Mouse (Mus musculus): ENCODE results near the gene Clmp.

The Clmp gene

DNA sequence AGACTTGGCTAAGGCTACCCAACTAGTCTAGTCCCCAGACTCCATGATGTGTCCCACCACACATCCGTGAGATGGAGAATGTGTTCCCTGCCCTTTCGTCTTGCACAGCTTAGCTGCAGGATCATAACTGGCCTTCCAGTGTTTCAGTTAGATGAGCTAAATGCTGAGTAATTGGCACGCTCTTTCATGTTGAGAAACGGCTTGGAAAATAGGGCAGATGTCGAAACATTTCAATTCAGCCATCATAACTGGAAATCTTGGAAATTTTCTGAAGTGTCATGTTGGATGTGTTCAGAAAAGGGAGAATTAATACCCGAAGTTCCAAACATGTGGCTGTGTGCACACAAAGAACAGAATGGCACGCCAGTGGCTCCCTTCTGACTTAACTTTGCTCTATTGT, 4.7 kb downstream of the Clmp start:
- DNase-seq (ENCODE audit: low read depth, low spot score) = no peak

DNA sequence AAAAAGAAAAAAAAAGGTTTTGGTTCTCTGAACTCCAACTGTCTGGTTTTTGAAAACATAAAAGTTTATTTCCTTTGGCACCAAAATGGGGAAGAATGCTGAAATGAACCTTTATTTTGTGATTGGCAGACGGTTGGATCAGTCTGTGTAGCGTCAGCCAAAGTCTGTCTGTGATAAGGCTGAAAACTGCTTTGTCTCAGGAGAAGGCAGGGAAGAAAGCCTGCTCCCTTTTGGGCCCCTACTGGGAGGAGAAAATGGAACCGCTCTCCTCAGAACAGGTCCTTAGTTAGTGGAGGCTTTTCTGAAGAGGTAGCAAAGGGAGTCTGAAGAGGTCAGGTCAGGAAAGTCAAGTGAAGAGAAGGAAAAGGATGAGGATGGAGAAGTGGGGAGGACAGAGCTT, 7.3 kb downstream of the Clmp start:
- no peak for DNase-seq (ENCODE audit: low read depth, low spot score)

DNA sequence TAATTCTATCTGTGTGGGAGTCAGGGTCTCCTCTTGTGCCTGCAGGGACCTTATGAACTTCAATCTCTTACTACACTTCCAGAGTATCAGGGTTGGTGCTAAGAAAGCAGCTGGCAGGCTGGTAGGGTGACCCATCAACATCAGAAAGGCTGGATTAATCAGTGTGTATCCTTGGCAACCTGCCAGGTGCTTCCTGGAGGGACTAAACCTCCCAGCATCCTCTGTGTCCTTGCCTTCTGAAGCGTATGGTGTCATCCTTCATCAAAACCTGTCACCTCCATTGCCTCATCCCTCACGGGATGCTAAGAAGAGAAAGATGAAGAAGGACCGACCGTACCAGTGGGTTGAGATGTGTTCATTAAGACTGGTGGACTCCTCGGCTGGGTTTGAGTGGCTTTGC, 8.0 kb downstream of the Clmp start:
- DNase-seq (ENCODE audit: low read depth, low spot score) = no peak

DNA sequence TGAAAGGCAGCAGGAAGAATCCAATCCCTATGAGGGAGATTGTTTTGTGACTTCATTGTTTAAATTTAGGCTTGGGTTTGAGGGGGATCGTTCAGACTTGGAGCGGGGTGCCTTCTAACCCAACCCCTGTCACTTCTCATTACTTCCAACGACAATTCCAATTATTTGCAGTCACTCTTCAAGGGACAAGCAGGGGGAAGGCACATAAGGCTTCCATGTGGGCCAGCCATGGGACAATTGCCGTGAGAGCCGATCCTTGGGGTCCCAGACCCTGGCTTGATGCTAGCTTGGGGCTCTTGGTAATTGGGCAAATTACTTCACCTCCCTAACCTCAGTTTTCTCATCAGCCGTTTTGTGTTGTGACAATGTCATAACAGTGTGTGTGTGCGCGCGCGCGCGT, 8.5 kb downstream of the Clmp start:
- no peak for DNase-seq (ENCODE audit: low read depth, low spot score)

DNA sequence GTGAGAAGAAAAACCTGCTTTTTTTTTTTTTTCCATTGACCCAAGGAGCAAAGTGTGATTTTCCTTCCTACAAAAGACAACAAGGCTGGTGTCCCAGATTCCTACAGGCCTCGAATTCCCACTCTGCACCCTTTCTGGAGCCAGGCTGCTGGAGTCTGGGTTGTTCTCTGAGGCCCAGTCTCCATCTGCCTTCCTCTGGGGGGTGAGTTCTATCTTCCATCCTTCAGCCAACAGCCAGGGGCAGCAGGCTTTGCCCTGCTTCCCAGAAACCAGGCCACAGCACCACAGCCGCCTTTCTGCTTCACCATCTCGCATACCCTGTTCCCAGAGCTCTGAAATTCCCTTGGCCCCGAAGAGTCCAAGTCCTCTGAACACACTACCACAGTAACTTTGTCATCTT, 10.3 kb downstream of the Clmp start:
- DNase-seq (ENCODE audit: low read depth, low spot score) = no peak

DNA sequence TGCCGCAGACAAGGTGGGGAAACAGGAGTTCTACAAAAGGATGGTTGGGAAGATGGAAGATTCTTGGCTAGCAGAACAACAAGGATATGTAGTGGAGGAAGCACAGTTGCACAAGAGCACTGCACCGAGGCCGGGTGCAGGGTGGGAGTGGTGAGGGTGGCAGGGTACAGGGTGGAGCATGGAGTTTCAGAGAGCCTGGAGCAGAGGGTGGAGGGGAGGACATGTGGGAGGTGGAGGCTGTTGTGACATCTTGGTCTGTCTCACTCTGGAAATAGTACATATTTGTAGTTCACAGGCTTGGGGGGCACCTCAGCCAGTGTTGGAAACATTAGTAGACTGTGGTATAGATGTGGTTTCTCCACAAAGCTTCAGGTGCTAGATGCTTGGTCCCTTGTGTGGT, 13.4 kb downstream of the Clmp start:
- no peak for DNase-seq (ENCODE audit: low read depth, low spot score)

DNA sequence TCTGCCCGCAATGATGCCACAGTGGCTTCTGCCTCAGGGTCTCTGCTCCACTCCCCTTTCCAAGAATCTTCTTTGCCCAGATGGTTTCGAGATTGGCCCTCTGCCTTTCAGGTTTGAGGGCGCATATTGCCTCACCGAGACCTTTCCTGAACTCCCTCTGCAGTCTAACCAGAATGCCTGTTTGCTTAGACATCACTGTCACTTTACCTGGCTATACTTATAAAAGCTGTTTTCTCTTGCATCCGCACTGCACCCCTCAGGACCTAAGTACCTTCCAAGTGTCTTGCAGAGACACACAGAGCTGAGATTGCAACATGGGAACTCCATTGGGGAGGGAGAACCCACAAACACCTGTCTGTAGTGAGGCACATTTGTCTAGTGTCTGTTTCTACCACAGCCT, 14.5 kb downstream of the Clmp start:
- no peak for DNase-seq (ENCODE audit: low read depth, low spot score)

DNA sequence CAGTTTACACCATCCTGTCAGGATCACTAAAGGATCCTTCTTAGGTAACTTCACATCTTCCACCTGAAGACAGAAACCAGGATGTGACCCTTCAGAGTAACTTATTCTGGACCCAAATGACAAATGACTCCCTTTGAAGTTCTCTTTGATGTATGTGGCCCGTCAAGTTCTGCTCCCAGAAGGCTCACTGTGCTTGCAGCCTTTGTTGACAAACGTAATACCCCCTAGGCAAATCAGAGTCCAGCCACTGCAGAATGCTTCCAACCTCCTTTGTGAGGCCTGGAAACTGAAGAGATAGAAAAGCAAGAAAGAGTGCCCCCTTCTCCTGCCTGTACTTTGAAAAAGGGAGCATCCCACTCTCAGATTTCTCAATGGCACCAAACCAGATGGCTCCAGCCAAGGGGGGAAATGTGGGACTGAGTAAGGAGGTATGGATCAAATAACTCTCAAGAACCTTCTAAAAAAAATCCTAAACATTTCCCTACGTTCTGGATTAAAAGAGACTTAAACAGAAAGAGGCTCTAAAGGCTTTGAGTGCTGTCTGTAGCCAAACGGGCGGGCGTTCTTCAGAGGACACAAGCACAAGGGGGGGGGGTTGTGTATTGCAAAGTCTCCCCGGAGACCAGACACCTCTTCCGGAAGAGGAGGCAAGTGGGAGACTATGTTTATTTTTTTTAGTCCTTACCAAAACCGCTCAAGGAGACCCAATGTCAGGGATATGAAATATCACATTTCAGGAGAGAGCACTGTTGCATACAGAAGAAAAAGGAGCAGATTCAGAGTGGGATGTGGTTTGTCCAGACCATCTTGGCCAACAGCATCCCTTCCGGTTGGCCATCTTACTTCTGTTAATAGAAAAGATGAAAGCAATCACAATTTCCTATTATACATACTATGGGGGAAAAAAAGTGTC, 18.9 kb downstream of the Clmp start:
- DNase-seq (ENCODE audit: low read depth, low spot score) = no peak

DNA sequence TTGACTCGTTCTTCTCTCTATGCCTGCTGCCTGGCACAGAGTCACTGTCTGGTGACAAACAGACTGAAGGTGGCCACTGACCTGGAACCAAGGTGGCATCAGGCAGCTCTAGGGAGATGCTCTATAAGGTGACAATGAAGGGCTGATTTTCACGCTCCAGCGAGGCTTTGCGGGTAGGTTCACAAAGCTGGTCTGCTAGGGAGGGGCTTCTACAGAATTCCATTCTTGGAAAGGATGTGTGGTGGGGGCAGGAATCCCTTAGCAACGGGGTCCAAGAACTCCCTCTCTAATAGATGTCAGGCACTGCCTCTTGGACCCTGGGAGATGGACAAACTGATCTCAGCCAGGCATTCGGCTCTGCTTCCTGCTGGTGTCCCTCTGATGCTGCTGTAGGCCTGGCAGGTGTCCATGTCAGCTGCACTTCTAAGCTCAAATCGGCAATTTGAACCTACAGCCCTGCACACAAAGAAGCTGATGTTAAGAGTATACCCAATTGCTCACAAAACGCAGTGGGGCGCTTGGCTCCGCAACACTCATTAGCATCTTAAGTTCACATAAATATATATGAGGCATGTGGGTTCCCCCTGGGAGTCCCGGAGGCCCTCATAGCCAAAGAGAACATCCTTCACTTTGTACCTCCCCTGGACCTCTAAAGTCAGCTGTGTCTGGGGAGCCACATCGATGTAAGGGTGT, 22.8 kb downstream of the Clmp start:
- no peak for DNase-seq (ENCODE audit: low read depth, low spot score)

DNA sequence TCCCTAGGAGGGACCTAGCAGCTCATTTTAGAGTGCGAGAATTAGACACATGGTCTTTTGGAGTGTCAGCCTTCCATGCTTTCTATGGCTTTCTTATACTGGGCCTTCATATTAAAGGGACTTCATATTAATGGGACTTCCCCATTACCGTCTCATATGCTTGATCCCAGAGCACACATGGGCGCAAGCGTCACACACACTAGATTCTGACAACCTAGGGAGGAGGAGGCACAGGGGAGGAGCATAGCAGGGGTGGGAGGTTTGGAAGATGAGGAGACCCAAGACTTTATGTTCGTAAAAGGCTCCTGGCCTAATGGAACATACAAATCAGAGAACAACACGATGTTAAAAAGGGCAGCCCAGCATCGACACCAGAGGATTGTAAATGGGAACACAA, 23.4 kb downstream of the Clmp start:
- no peak for DNase-seq (ENCODE audit: low read depth, low spot score)

DNA sequence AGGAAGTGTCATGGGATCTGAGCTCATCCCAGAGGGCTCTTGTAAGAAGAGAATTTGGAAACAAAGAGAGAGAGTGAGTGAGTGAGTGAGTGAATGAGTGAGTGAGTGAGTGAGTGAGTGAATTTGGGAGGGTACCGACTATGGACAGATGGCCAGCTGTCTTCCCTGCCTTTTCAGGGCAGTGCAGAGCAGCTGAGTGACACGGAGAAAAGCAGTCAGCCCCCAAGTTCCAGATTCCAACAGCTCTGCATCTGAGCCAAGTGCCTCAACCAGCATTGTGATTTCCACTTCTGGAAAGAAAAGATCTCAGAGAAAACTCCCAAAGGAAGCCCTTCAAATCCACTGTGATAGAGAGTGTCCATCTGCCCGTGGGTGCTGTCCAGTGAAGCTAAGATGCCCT, 23.8 kb downstream of the Clmp start:
- no peak for DNase-seq (ENCODE audit: low read depth, low spot score)

DNA sequence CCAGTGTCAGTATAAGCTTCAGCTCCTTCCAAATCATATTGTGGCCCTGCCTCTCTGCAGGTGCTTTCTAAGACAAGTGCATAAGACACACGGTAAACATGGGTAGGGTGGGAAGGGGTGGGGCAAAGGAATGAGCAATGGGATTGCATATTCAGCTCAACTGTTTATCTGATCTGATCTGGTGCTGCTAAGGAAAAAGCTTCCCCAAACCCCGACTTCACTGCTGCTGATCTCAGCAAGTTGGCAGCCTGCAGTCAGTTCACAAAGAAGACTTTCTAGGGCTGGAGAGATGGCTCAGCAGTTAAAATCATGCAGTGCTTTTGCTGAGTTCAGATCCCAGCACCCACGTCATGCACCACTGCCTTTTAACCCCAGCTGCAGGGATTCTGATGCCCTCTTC, 24.2 kb downstream of the Clmp start:
- no peak for DNase-seq (ENCODE audit: low read depth, low spot score)

DNA sequence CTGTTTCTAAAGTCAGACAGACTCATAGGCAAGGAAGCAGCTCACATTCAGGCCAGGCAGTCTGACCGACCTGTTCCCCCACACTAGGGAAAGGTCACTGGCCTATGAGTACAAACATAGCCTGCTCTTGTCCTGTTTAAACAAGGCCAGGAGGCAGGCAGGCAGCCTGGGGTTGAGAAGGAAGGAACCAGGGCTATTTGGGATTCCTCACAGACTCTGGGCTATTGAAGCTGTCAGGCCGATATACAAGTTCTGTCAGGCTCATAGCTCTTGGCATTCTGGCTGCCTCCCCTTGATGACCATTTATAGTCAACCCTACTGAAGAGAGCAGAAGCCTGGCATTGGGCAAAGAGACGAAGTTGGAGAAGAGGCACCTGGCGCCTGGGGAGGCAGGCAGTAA, 25.9 kb downstream of the Clmp start:
- DNase-seq (ENCODE audit: low read depth, low spot score) = no peak

DNA sequence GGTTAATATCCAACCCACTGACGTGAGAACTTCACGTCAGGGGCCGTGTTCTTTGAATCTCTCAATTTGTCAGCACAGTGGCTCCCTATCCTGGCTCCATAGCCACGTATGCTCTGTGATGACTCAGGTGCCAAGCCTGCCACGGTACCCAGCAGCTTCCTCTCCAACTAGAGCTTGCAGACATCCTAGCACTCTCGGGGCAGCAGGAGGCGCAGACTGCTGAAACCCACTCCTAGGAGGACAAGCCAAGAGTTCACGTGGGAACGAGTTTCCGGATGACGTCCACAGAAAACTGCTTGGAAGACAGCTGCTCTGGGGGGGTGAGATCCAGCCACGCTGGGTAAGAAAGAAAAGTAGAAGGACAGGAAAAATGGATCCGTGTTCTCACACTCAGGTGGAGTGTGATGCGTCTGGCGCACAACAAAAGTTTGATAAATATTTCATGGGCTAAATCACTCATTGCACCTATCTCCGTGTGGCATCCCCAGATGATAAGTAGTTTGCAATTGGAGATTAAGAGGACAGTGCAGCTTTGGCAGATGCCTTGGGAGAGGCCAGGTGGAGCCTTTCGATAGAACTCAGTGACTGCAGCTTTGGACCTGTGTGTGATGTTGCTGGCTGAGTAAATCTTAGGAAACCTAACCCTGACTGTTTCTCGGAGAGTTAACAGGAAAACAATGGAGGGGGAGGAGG, 31.6 kb downstream of the Clmp start:
- DNase-seq (ENCODE audit: low read depth, low spot score) = peak; percentile 55

DNA sequence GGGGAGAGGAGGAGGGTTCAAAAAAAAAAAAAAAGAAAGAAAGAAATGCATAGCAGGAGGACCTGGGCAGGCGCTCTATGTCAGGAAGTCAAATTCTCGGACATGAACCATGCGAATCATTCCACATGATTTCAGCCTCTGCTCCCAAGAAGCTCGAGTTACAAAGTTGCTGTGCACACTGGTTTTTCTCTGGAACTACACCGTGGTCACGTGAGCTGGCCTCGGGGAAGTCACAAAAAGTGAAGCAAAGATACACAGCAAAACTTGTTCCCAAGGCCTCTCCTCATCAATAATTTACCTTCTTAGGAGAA, 32.1 kb downstream of the Clmp start:
- no peak for DNase-seq (ENCODE audit: low read depth, low spot score)

DNA sequence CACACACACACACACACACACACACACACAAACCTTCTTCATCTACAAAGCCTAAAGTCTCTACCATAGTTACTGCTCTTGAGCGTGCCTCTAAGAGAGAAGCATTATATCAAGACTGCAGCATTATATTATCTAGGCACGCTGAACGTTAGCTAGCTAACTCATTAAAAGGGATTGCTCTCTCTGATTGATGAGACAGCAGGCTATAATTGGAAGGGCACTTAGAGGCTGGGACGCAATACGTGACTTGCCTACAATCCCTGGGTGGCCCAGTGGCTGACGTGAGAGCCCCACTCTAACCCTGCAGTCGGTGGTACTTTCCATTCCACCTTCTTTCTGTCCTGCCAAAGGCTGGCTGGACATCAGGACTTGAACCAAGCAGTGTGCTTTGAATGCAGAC, 35.1 kb downstream of the Clmp start:
- no peak for DNase-seq (ENCODE audit: low read depth, low spot score)

DNA sequence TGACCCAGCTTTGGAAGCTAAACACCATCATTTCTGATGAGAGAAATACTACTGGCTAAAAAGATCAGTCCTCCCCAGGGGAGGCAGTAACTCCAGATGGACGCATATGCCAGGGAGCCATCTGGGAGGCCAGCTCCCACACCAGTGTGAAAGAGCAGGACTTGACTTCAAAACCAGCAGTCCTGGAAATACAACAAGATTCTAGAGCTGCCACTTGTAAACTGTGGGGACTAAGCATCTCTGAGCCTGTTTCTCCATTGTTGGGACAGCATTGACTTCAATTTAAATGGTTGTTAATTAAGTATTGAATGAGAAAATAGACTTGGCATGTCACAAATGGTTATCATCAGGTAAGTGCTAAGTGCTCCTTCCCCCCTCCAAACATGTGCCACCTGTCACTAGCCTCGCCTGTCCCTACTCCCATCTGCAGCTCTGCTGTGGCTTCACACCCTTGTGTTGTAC, 37.6 kb downstream of the Clmp start:
- DNase-seq (ENCODE audit: low read depth, low spot score) = no peak

DNA sequence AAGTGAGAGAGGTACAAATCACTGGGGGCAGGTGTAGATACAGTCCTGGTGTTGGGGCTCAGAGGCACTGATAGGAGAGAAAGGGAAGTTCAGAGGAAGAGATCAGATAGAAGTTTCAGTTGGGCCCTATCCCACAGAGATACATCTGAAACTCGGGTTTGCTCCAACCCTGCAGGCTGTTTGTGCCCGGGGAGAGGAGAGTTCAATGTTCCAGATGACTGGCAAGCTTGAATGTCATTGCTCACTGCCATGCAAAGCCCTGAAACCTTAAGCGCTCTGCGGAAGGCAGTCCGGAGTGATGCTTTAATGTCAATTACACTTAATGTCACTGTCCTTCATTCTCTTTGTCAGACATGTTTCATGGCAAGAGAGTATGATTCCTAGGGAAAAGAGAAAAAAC, 39.2 kb downstream of the Clmp start:
- no peak for DNase-seq (ENCODE audit: low read depth, low spot score)

DNA sequence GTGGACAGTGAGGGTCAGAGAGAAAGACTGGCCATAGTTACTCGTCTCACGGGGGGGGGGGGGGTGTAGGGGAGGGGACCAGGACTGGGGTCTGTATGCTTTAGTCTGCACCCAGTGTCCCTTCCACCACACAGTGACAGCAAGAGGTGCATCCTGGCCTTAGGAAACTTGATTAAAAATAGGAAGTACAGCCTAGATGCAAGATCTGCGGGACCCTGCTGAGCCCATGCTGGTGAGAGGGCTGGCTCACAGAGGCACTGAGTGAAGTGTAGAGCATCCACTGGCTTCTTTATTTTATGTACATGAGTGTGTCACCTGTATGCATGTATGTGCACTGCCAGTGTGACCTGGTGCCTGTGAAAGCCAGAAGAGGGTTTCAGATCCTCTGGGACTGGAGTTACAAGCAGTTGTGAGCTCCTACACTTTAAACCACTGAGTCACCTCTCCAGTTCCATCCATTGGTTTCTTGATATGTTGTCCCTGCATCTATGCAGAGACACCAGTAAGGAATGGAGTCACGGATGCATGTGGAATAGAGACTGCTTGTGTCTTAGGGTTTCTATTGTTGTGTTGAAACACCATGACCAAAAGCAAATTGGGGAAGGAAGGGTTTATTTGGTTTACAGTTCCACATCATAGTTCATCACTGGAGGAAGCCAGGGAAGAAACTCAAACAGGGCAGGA, 41.5 kb downstream of the Clmp start:
- no peak for DNase-seq (ENCODE audit: low read depth, low spot score)

DNA sequence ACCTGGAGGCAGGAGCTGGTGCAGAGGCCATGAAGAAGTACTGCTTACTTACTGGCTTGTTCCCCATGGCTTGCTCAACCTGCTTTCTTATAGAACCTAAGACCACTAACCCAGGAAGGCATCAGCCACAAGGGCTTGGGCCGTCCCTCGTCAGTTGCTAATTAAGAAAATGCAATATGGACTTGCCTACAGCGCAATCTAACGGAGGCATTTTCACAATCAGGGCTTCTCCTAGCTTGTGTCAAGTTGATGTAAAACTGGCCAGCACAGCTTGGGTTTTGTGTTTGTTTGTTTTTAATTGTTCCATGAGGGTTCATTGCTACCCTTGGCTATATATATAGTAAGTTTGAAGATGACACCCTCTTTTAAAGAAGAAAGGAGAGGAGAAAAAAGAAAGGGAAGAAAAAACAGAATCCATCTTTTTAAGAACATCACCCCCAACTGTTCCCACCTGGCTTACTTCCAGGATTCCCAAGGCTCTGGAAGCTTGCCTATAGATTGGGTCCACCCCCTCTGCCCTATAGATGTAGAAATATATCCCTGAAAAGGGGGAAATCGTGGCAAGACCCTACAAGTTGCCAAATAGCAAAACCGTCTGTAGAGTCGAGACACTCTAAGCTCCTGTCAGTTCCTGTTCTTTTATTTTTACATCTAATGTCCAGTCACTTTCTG, 42.2 kb downstream of the Clmp start:
- DNase-seq (ENCODE audit: low read depth, low spot score) = no peak

DNA sequence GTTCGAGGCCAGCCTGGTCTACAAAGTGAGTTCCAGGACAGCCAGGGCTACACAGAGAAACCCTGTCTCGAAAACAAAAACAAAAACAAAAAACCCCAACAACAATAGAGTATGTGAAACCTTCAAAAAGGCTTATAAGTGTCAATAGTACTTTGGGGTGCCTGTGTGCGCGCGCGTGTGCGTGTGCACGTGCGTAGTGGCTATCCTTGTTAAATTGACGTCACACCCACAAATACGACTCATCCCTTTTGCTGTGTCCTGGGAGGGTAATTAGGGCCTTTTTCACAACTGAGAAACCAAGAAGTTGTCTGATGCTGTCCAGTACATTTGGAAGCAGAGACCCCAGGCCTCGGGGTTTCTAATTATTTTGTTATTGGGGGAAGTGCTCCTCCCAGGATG, 44.5 kb downstream of the Clmp start:
- no peak for DNase-seq (ENCODE audit: low read depth, low spot score)
